Mouse (Mus musculus) stomach, embryonic 15.5 days (tissue): ENCODE data around the gene Notum. TPM values are rescaled to one million over a fixed set of nuclear protein-coding genes. Genes with fewer than 3 reads are reported as not detected.

Experiments
- ATAC-seq: fragments of 200-750 bp; cut with Nextera tagmentation; 2 replicates; pipeline ENCODE4 v1.8.0; 2017; ENCODE audit warnings: low read depth, moderate number of reproducible peaks, moderate TSS enrichment; ENCODE audit not compliant: insufficient read depth, low FRiP score
- H3K27ac ChIP-seq: fragments of 300-500 bp; sonication (generic); 2 replicates; pipeline ENCODE4 v1.5.1; 2015; ENCODE audit warnings: mild to moderate bottlenecking, inconsistent platforms
- H3K27me3 ChIP-seq: fragments of 300-500 bp; sonication (generic); replicated peaks from 2 replicates; pipeline ENCODE4 v1.6.1; 2015; ENCODE audit warnings: inconsistent platforms
- H3K36me3 ChIP-seq: fragments of 300-500 bp; sonication (generic); 2 replicates; pipeline ENCODE4 v1.6.1; 2015; ENCODE audit warnings: inconsistent platforms
- H3K4me1 ChIP-seq: fragments of 300-500 bp; sonication (generic); 2 replicates; pipeline ENCODE4 v1.6.1; 2015; ENCODE audit warnings: inconsistent platforms
- H3K4me2 ChIP-seq: fragments of 300-500 bp; sonication (generic); 2 replicates; pipeline ENCODE4 v1.6.1; 2015; ENCODE audit warnings: mild to moderate bottlenecking, inconsistent platforms
- H3K4me3 ChIP-seq: fragments of 300-500 bp; sonication (generic); replicated peaks from 2 replicates; pipeline ENCODE4 v1.5.1; 2015; ENCODE audit warnings: inconsistent platforms
- H3K9ac ChIP-seq: fragments of 300-500 bp; sonication (generic); 2 replicates; pipeline ENCODE4 v1.6.1; 2015; ENCODE audit warnings: inconsistent platforms
- H3K9me3 ChIP-seq: fragments of 300-500 bp; sonication (generic); 2 replicates; pipeline ENCODE4 v1.6.1; 2016; ENCODE audit warnings: inconsistent platforms
- WGBS: fragments of 180-500 bp; shearing (Covaris S2); methylation state at CpG from one replicate; pipeline ENCODE4 v1.1.7; 2015; 5-methylcytosine and 5-hydroxymethylcytosine counted together
- polyA plus RNA-seq: library from polyadenylated mRNA; unstranded; fragments of >200 nt; fragmentation: Nextera tagmentation; extraction: Ambion mirVana; gene quantifications from 2 replicates; pipeline ENCODE4 v1.2.1, GENCODE M21; 2015

Gene Notum
- 3.9 and 4.9 TPM in 2 replicates for polyA plus RNA-seq

GRCm38 (mm10) chr11:120661076-120661460 is at the start of gene Notum:
Gene Notum, minus strand, starts transcription at chr11:120661175.
- Histone ChIP-seq H3K4me1 (peaks cover 22% of the 10 kb centered on the region), H3K4me2 (peak within 1 kb of the TSS; percentile 82), H3K27me3 (peaks cover 68% of the 10 kb centered on the region), H3K9ac (no peak within 1 kb of the TSS; the same call in 1 of the 2 replicates), H3K9me3 (no peaks in the 10 kb centered on the region), H3K27ac (no peak within 1 kb of the TSS), H3K4me3 (peak within 1 kb of the TSS; percentile 46), H3K36me3 (no peaks in the 10 kb centered on the region)
- no peak for ATAC-seq
- 2% methylated on average over 35 of the region's 35 CpGs for WGBS

- Histone ChIP-seq H3K36me3 (peaks cover 18% of the 10 kb centered on the region), H3K9ac (no peak overlapping the region), H3K9me3 (no peaks in the 10 kb centered on the region), H3K27me3 (no peaks in the 10 kb centered on the region), H3K27ac (no peak overlapping the region), H3K4me2 (no peak overlapping the region), H3K4me3 (no peak overlapping the region), H3K4me1 (peaks cover 35% of the 10 kb centered on the region)
- ATAC-seq, result no peak
- WGBS, result 56% methylated on average over 5 of the region's 5 CpGs
Observed at GRCm38 (mm10) chr11:120710672-120711071, 49.7 kb upstream of the Notum start.

DNA sequence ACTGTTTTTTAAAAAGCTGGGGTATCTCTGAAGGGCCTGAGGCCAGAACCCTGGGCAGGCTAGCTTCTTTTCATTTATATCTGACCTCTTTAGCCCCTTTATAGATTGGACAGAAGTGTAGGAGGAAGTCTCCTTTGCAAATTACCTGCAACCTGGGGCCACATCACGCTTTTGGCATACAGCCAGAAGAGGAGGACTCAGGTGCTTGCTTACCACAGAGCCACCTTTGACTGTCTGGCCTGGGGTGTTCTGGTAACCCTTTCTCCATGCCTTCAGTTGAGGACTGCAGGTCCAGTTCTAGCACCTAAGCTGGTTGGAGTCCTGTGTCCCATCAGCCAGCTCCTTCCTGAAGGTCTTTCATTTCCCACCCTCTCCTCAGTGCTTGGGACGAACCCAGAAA is 48.6 kb upstream of the Notum start:
- no peak for ATAC-seq
- no peak overlapping the region for H3K4me3 ChIP-seq
- no peaks in the 10 kb centered on the region for H3K27me3 ChIP-seq
- peaks cover 42% of the 10 kb centered on the region for H3K4me1 ChIP-seq
- peaks cover 14% of the 10 kb centered on the region for H3K36me3 ChIP-seq
- H3K9me3 ChIP-seq, result no peaks in the 10 kb centered on the region
- peak overlapping the region; percentile 46 for H3K27ac ChIP-seq
- no peak overlapping the region for H3K4me2 ChIP-seq
- H3K9ac ChIP-seq, result no peak overlapping the region
- 57% methylated on average over 2 of the region's 2 CpGs for WGBS

- no peak overlapping the region for H3K9ac ChIP-seq
- no peak overlapping the region for H3K4me3 ChIP-seq
- no peak overlapping the region for H3K4me2 ChIP-seq
- peaks cover 14% of the 10 kb centered on the region for H3K36me3 ChIP-seq
- H3K9me3 ChIP-seq, result no peaks in the 10 kb centered on the region
- no peak for ATAC-seq
- peak overlapping the region; percentile 46; the same call in 1 of the 2 replicates for H3K27ac ChIP-seq
- H3K4me1 ChIP-seq, result peaks cover 46% of the 10 kb centered on the region
- no peaks in the 10 kb centered on the region for H3K27me3 ChIP-seq
- 40% methylated on average over 5 of the region's 5 CpGs for WGBS
Observed at GRCm38 (mm10) chr11:120707969-120708368, 47.0 kb upstream of the Notum start.

GRCm38 (mm10) chr11:120707225-120707624 is 46.2 kb upstream of the Notum start:
- Histone ChIP-seq H3K4me3 (no peak overlapping the region), H3K9ac (no peak overlapping the region), H3K36me3 (peaks cover 14% of the 10 kb centered on the region), H3K4me1 (peaks cover 39% of the 10 kb centered on the region), H3K27ac (no peak overlapping the region; the same call in 1 of the 2 replicates), H3K9me3 (no peaks in the 10 kb centered on the region), H3K4me2 (no peak overlapping the region), H3K27me3 (no peaks in the 10 kb centered on the region)
- 35% methylated on average over 11 of the region's 12 CpGs for WGBS
- no peak for ATAC-seq

DNA sequence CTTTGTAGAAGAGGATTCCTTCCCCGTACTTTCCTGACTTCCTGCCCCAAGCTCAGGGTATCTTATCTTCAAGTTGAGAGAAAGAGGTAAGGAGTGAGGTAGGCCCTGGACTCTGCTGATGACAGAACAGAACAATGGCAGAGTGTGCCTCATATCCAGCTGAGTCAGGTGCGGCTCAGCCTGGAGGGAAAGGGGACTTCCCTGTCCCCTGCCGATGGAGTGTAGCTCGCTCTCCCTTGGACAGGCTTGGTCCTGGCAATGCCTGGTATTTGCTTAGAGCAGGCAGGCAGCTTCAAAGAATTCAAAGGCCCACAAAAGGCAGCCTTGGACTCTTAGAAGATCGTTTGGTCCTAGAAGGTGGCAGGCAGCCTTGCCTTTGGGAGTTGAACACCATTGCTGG is 45.1 kb upstream of the Notum start:
- Histone ChIP-seq H3K4me3 (no peak overlapping the region), H3K4me2 (no peak overlapping the region), H3K27me3 (no peaks in the 10 kb centered on the region), H3K9me3 (no peaks in the 10 kb centered on the region), H3K9ac (no peak overlapping the region), H3K4me1 (peaks cover 36% of the 10 kb centered on the region), H3K36me3 (peaks cover 15% of the 10 kb centered on the region), H3K27ac (no peak overlapping the region)
- WGBS, result 59% methylated on average over 5 of the region's 5 CpGs
- ATAC-seq, result 0 out of 2 replicates have a peak, but pooled peaks have one; percentile 24

DNA sequence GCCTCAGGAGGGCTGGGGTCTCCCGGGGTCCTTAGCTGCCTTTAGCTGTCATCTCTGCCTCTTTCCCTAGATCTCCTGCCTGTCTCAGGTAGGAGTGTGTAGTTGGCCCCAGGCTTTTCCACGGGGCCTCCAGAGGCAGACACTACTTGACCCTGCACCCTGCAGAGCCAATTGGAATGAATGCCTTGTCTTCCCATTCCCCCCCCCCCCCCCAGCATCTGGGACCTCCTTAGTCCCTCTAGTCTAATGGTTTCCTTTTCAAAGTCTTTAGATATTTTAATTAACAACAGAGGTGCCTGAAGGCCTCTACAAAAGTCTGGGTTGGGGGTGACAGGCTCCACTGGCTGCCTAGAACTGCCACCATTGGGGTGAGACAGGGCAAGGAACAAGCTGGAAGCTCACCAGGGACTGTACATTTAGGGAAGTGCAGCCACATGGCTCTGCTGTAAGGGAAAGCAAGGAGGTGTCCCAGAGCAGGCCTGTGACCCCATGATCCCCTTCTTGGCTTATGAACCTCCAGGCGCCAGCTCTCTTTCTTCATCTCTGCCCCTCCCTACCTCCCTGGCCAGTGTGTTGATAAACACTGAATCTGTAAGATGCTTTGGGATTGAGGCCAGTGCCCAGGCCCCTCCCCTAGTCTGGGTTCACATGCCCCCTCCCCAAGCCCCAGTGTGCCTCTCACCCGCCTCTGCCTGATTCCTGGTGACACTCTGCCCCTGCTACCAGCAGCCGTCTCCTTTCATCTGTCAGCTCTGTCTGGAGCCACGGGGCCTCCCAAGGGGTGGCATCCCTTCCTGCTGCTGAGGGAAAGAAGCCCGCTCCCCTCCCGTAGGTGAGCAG is 43.7 kb upstream of the Notum start:
- peaks cover 36% of the 10 kb centered on the region for H3K4me1 ChIP-seq
- no peak overlapping the region for H3K4me2 ChIP-seq
- H3K9me3 ChIP-seq, result no peaks in the 10 kb centered on the region
- no peak overlapping the region for H3K9ac ChIP-seq
- H3K27ac ChIP-seq, result no peak overlapping the region; the same call in 1 of the 2 replicates
- ATAC-seq, result no peak
- H3K36me3 ChIP-seq, result peaks cover 13% of the 10 kb centered on the region; the same call in 1 of the 2 replicates
- no peak overlapping the region for H3K4me3 ChIP-seq
- WGBS, result 35% methylated on average over 8 of the region's 8 CpGs
- no peaks in the 10 kb centered on the region for H3K27me3 ChIP-seq

DNA sequence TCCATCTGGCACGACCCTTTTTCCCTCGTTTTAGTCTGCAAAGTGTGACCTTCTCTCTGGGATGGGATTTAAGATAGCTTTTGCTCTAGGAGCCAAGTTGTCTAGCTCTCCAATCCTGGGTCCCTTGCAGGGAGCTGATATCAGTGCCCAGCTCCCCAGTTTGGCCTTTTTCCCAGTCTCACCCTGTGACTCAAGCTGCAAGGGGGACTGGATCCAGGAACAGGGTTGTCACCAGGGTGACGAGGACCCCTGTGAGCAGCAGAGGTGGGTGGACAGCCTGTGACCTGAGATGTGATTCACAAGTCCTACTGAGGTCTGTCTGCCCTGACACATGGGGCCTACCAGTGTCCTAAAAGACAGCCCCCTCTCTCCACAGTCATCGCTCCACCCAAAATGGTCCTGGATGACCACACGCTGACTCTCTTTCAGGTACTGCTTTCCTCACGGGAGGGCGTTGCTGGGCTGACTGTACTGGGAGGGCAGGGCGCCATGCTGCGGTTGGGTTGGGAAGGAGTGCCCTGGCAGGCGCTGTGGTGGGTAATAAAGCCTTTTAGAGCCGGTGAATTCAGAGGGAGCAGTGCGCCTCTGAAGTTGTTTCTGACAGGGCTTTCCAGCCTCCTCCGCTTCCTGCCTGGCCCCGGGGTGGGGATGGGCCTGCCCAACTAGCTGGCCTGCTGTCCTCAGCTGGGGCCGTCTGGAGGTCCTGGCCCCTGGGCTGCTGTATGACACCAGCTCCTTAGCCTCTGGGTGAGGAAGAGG is 42.9 kb upstream of the Notum start:
- no peak overlapping the region for H3K9ac ChIP-seq
- no peaks in the 10 kb centered on the region for H3K9me3 ChIP-seq
- H3K36me3 ChIP-seq, result peaks cover 11% of the 10 kb centered on the region; the same call in 1 of the 2 replicates
- H3K4me1 ChIP-seq, result peaks cover 30% of the 10 kb centered on the region
- no peak overlapping the region for H3K4me3 ChIP-seq
- H3K4me2 ChIP-seq, result no peak overlapping the region
- 0 out of 2 replicates have a peak, but pooled peaks have one; percentile 8 for ATAC-seq
- 50% methylated on average over 15 of the region's 15 CpGs for WGBS
- H3K27ac ChIP-seq, result no peak overlapping the region
- H3K27me3 ChIP-seq, result no peaks in the 10 kb centered on the region

DNA sequence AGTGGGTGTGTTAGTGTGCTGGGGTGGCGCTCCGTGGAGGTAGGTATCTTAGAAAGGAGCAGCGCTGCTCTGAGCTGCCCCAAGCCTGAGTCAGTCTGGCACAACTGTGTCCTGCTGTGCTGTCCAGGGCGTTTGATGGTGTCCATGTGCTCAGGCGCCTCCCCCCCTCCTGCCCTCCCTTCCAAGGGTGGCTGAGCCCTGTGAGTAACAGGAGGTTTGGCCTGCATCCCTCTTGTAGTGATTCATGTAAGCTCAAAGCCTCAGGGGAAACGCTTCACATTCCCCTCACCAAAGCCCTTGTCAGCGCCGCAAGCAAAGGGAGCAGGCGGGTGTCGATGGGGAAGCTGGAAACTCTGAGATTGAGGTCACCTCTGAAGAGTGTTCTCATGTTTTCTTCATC is 36.8 kb upstream of the Notum start:
- ATAC-seq, result 0 out of 2 replicates have a peak, but pooled peaks have one; percentile 16
- no peak overlapping the region for H3K9ac ChIP-seq
- H3K4me2 ChIP-seq, result no peak overlapping the region
- H3K4me1 ChIP-seq, result peaks cover 7% of the 10 kb centered on the region
- H3K4me3 ChIP-seq, result no peak overlapping the region
- no peaks in the 10 kb centered on the region for H3K9me3 ChIP-seq
- 55% methylated on average over 10 of the region's 10 CpGs for WGBS
- peak overlapping the region; percentile 44 for H3K27ac ChIP-seq
- no peaks in the 10 kb centered on the region for H3K27me3 ChIP-seq
- peaks cover 8% of the 10 kb centered on the region; the same call in 1 of the 2 replicates for H3K36me3 ChIP-seq

DNA sequence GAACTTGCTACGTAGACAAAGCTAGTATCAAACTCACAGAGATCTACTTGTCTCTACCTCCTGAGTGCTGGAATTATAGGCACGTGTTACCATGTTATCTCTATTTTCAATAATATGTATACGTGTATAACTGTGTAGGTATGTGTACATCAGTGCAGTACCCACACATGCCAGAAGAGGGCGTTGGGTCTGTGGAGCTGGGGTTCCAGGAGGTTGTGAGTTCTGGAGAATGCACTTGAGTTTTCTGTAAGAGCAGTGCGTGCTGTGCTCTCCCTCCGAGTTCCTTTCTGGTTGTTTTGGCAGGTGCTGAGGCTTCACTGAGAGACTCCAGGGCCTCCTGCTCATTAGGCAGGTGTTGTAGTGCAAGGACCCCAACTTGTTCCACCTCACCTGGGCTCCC is 35.6 kb upstream of the Notum start:
- Histone ChIP-seq H3K4me3 (no peak overlapping the region), H3K27ac (no peak overlapping the region), H3K27me3 (no peaks in the 10 kb centered on the region), H3K4me2 (no peak overlapping the region), H3K4me1 (peaks cover 7% of the 10 kb centered on the region), H3K9me3 (no peaks in the 10 kb centered on the region), H3K9ac (no peak overlapping the region), H3K36me3 (peaks cover 8% of the 10 kb centered on the region; the same call in 1 of the 2 replicates)
- WGBS, result 92% methylated on average over 6 of the region's 6 CpGs
- no peak for ATAC-seq

- 39% methylated on average over 12 of the region's 12 CpGs for WGBS
Observed at GRCm38 (mm10) chr11:120695641-120696040, 34.7 kb upstream of the Notum start.

More at GRCm38 (mm10) chr11:120695641-120696040, 34.7 kb upstream of the Notum start:
- peak overlapping the region; percentile 33 for H3K27ac ChIP-seq
- H3K4me2 ChIP-seq, result no peak overlapping the region
- H3K9ac ChIP-seq, result no peak overlapping the region
- peaks cover 7% of the 10 kb centered on the region for H3K4me1 ChIP-seq
- peak; percentile 7; the same call in 1 of the 2 replicates for ATAC-seq
- no peak overlapping the region for H3K4me3 ChIP-seq
- H3K9me3 ChIP-seq, result no peaks in the 10 kb centered on the region
- 0 out of 2 replicates have a peak, but pooled peaks cover 3% of the 10 kb centered on the region for H3K36me3 ChIP-seq
- no peaks in the 10 kb centered on the region for H3K27me3 ChIP-seq
